8 mouse cellular contexts compared by ENCODE assay signal in the genomic region with DNA sequence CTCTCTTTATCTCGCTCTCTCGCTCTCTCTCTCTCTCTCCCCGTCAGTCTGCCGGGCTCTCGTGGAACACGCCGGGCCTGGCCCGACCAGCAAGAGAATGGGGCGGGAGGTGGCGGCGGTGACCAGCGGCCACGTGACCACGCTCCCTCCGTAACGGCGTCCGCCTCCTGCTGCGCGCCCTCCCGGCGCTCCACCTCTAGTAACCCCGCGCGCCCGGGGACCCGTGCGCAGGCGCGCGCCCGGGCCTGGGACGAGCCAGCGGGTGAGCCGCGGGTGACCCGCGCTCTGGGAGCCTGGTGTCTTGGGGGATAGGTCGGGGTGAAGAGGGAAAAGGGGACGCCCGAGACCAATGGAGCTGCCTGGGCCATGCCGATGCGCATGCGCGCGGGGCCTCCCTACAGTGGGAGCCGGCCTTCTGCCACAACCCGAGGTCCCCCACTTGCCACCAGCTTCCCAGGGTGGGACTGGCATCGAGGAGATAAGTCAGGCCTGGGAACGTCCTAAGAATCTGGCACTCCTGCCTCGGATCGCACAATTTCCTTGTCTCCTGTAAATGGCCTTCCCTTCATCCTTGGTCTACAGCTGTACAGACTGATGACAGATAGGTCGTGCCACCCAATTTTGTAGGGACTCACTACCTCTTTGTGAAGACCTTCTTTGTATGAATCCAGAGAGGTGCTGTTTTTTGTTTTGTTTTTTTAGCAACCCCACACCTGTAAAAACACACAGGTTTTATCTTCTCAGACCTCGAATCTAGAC. TPM values are rescaled to one million over a fixed set of nuclear protein-coding genes. Genes with fewer than 3 reads are reported as not detected.
DNase-seq lines count a peak whose midpoint lies in the region; ATAC-seq lines count a peak whose summit lies in the region.

A gene (minus strand): TSS at position 158 of the 759 bp plus-strand sequence.

- peak within 1 kb of the TSS; percentile 71 for H3K4me2 ChIP-seq in hindbrain, embryonic 14.5 days (replicated peaks)

- H3K36me3 ChIP-seq in hindbrain, embryonic 14.5 days (replicated peaks; ENCODE audit: control insufficient read depth, insufficient read depth) = no peaks in the 10 kb centered on the region

- no peaks in the 10 kb centered on the region for H3K27me3 ChIP-seq in hindbrain, embryonic 14.5 days (ENCODE audit: control insufficient read depth, insufficient read depth, low read length)

- peak within 1 kb of the TSS; percentile 89 for H3K4me3 ChIP-seq in hindbrain, embryonic 14.5 days (replicated peaks; ENCODE audit: low read length)

- no peaks in the 10 kb centered on the region for H3K9me3 ChIP-seq in hindbrain, embryonic 14.5 days (ENCODE audit: control insufficient read depth, low read length)

- peaks cover 8% of the 10 kb centered on the region for H3K4me1 ChIP-seq in hindbrain, embryonic 14.5 days (replicated peaks; ENCODE audit: control insufficient read depth, insufficient read depth, low read length)

- 2% methylated on average over 54 of the region's 54 CpGs for WGBS in hindbrain, embryonic 14.5 days

- peak within 1 kb of the TSS; percentile 99 for H3K9ac ChIP-seq in hindbrain, embryonic 14.5 days

- peak; percentile 96 for ATAC-seq in hindbrain, embryonic 14.5 days (ENCODE audit: low FRiP score)

- H3K27ac ChIP-seq in hindbrain, embryonic 14.5 days = peak within 1 kb of the TSS; percentile 99

- DNase-seq in R1 (ENCODE audit: low read depth, low spot score) = peak; percentile 76
- peak; percentile 98 to 99 for DNase-seq in cerebellum, postnatal 25 days
- DNase-seq in frontal cortex, postnatal 25 days (ENCODE audit: low spot score in 2 of 2) = peak; percentile 85 to 86
- DNase-seq in hindbrain, embryonic 14.5 days (ENCODE audit: low spot score) = peak; percentile 80
- peak; percentile 91 to 93 for DNase-seq in layer of hippocampus, postnatal 36 days
- peak; percentile 95 for DNase-seq in lung, postnatal 36 days
- DNase-seq in retina, postnatal 1 day = peak; percentile 95
- peak; percentile 90 to 91 for DNase-seq in urinary bladder, adult 18-20 months (ENCODE audit: low spot score in 2 of 2)

RNA-seq across cellular contexts. Expression of the gene that starts here (rescaled TPM):
- 8.5 and 9.2 TPM in 2 replicates for polyA plus RNA-seq in hindbrain, embryonic 14.5 days (2014; fragmentation: Nextera tagmentation; extraction: Ambion mirVana)
- 10 to 100 TPM; 24.9 to 27.8 TPM for total RNA-seq in layer of hippocampus, postnatal 36 days (2021)

Comparison
In these comparisons a context has a peak if more than half of its experiments do, and no peak if none do; other contexts are left out.
1. Peak in every context shown above with its lines: DNase-seq, ATAC-seq, H3K4me3 ChIP-seq and H3K27ac ChIP-seq.